Mouse (Mus musculus): ENCODE results near the gene Cdk5r1.

Cdk5r1 gene

DNA sequence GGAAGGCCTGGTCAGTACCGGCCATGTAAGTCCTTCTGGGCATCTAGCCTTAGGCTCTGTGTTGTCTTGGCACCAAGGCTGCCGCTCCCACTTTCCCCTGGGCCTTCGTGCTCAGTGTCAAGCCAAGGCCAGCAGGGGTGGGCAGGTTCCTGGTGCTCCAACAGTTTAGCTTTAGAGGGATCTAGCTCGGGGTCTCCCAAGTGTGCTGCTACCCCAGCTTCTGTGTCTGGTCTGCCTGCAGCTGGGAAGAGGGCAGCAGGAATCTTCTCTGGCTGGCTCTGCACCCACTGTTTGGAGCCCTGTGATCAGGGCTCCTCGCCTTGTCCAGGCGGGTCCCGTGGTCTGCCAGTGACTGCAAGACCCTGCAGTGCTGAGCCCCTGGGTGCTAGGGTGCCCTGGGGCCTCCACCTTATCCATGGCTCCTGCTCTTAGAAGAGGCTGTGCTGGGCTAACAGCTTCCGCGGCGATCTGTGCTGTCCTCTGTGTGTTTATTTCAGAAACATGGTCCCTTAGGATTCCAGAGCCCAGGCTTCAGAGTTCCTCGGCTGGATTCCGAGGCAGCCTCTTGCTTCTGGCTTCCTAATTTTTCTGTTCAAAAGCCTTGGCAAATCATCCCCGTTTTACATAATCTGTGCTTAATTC is 4.7 kb downstream of the Cdk5r1 start:
- no peak for DNase-seq (ENCODE audit: low spot score)

DNA sequence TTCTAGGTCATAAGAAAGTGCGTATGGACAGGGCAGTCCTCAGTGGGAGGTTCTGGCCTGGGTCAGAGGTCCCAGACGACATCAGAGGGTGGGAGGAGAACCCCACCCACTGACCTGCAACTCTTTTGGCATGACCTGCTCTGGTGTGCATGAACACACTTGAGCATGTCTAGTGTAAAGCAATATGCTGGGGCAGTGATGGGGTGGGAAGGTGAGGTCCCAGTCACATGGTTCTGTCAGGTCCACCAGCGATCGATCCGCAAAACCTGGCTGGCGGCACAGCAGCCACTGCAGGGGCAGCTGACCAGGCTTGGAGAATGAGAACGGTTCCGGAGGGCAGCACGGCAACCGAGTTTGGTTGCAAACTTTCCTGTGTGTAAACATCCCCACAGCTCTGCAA is 5.5 kb downstream of the Cdk5r1 start:
- no peak for DNase-seq (ENCODE audit: low spot score)

DNA sequence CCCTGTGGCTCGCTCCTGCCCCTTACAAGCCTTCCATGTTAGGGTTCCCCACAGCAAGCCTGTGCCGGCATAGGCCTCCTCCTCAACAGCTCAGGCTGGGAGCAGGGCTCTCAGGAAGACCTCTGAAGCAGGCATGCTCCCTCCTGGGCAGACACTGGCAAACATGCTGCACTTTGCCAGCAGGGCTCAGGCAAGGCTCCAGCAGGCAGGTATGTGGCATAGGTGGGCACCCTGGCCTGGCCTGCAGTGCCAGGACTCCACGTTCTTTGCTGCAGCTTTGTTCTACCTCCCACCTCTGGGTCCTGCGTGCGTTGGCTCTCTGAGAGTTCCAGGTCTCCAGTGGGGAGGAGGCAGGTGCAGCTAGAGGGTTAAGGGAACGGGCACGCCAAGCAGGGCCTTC is 6.1 kb downstream of the Cdk5r1 start:
- no peak for DNase-seq (ENCODE audit: low spot score)

DNA sequence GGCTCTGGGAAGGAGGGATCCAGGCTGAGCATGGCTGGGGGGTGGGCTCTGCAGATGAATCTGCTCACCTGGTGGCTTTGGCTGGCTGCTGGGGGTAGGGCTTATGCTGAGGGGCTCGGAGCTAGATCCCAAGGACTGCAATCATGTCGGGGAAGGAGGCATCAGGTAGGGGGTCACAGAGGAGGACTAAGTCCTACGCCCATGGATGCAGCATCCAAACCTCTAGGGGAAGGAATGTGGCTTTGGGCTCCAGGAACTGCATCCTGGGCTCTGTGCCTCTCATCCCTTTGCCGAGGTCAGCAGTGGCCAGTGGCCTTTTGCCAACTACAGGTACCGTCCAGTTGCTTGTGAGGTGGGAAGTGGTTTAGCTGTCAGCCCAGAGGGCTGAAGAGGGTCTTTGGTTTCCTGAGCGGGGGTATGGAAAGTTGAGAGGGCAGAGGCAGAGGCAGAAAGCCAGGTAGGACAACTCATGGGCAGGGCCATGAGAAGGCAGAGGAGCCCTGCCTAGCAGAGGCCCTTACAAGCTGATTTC is 6.8 kb downstream of the Cdk5r1 start:
- no peak for DNase-seq (ENCODE audit: low spot score)

DNA sequence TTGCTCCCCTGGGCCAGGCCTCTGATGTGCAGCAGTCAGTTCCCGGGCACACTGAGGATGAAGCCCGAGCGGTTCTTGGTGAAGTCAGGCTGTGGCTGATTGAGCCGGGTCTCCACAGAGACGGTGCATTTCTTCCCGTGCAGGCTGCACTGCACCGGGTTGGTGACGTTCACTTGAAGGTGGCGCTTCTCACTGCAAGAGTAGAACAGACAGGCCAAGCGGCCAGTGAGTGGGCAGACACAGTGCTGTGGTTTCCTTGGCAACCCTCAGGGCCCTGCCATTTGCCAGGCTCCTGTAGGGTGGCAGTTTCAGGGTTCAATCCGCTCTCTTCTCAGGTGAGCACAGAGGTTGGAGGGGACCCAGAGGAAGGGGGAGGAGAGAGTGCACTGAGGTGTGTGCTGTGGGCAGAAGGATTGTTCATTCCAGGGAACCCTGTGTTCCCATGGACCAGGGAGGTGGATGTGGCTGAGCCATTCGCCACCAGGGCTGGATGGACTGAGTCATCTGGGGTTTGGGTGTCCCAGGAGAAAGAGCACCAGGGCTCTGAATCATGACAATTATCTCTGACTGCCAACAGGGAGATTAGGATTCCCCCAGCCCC is 7.5 kb downstream of the Cdk5r1 start:
- no peak for DNase-seq (ENCODE audit: low spot score)

DNA sequence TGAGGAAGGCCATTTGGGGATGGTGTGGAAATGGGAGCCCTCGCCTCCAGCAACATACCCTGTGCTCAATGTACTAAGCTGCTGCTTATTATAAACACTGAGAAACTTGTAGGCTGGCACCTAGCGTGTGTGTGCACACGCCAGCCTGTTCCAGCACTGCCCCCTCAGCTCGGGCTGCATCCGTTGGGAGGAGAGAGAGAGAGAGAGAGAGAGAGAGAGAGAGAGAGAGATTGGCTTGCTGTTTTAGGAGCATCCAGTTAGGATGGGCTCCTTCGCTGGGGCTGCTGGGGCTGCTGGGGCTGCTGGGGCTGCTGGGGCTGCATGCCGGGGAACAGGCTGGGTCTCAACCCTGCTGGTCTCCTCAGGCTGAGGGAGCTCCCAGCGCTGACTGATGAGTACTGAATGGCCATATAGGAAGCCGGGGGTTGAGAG is 8.3 kb downstream of the Cdk5r1 start:
- DNase-seq (ENCODE audit: low spot score), result no peak

DNA sequence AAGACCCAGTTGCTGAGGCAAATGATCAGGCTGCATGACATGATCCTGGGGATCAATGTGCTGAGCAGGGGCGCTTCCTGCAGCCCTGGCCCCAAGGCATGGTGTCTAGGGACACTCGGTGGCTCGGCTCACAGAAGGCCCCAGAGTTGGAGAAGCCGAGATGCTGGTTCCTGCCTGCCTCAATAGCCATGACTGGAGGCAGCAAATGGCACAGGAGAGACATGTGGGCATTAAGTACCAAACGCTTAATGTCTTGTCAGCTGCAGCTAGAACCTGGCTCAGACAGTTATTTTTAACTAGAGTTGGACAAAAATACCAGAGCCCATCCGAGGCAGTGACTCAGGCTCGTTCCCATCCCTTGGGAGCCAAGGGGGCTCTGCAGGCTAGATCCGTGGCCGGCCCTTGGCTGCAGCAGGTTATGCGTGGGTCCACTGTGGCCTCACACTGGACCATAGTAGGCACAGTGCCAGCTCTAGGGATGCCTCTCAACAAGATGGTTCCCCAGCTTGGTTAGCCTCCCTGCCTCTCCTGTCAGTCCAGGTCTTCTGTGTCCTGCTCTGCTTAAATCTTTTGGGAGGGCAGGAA is 8.9 kb downstream of the Cdk5r1 start:
- no peak for DNase-seq (ENCODE audit: low spot score)

DNA sequence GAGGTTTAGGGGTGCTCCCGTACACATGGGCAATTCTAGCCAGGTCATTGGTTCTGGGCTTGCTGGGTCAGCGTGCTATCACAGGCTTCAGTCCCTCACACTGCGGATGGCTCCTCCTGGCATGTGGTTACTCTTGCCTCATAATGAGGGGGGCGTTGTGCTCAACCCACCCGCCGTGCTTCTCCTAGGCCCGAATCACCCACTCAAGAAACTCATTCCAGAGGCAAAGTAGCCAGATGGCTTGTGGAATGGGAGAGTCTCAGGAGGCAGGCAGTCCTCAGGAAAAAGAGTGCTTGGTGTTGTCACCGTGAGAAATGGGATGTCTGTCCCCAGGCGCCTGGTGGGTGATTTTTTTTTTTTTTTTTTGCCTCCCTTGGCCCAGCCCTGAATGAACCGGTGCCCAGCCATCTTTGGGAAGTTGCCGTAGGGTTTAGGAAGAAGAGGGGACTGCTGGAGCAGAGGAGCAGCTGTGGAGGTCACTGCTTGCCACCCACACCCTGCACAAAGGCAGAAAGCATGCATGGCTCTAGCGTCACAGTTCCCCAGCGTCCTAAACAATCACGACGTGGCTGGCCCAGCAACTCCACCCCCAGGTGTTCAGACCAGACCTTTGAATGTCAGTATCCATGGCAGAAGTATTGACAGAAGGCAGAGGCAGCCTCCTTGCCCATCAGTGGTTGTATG is 11.2 kb downstream of the Cdk5r1 start:
- no peak for DNase-seq (ENCODE audit: low spot score)

DNA sequence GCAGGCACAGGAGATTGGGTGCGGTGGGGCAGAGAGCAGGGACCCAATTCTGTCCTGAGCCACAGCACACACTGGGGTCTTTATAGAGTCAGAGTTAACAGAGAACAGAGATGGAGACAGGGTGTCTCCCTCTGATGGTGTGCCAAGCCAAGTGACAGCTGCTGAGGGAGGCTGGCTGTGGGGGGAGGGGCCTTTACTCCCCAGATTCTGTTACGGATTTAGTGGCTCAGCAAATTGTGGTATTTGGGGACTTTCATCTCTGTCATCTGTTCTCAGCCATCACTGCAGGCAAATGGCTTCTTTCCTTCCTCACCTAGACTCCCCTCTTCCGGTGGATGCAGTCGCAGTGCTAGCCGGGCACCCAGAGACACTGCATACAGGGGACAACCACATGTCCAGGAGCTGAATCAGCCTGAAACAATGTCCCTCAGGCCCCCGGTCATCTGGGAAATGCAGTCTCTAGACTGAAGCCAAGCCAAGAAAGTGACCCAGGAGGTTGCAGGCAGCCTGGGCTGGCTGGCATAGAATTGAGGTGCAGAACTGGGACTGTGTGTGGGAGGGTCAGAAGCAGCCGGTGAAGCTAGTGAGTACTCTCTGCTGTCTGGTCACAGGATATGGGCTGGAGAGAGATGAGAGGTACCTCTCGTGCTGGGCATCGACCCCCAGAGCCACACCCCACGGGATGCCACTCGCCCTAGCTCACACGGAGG is 12.5 kb downstream of the Cdk5r1 start:
- DNase-seq (ENCODE audit: low spot score), result no peak

DNA sequence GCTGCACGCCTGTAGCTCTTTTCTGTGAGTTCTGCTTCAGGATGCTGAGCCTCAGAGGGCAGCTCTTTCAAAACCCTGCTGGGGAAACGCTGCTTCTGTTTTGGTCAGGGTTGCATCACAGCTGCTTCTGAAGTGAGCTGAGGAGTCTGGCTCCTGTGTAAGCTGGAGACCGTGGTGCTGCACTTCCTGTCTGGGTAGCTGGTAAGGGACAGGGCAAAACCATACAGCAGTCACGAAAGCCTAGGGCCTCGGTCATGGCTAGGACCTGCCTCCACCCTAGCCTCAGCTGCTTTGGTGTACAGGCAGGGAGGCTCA is 13.0 kb downstream of the Cdk5r1 start:
- DNase-seq (ENCODE audit: low spot score), result no peak

DNA sequence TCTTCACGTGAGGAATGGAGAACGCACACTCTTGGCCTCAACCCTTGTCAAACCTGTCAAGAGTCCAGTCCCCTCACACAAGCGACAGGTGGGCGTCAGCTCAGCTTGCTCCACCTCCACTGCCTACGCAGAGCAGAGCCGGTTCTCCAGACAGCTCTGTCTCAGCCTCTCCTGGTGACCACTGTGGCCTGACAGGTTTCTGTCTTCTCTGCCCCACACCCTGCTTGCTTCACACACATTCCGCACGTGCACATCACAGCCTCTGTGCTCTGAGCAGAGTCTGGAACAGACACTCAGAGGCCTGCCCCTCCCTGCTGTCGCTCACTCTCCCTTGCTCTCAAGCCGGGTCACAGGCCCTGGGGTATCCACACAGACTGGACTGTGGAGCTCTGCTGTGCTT is 14.0 kb downstream of the Cdk5r1 start:
- DNase-seq (ENCODE audit: low spot score), result no peak

DNA sequence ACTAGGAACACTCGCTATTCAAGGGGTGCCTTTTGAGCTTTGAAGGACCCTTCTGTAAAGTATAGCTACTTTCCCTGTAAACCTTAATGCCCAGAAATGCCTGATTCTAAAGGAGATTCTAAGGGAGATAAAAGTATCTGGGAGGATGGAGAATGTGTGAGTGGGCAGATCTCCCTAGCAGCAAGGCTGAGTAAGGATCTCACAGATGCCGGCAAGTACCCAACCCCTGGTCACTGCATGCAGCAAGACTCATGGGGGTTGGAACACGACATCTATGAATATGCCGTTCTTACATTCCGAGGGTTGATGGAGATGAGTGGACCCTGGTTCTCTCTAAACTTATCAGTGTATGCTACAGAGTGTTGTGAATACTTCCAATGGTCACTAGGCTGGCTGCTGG is 16.4 kb downstream of the Cdk5r1 start:
- no peak for DNase-seq (ENCODE audit: low spot score)

DNA sequence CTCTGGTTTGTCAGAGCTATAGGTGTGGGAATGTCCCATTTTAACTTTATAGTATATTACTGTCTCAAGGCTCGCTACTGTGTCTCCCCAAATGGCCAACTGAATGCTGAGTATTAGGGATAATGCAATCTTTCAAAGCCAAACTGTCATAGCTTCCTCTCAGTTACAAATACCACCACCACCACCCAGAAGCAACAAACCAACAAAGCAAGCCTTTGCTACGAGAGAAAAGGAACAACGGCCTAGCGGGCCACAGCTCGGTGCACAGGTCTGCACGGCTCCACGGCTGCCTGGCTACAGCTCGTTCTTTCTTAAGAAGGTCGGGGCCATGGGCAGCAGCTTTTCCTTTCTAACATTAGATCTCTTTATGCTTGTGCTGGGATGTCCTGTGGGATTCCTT is 18.0 kb downstream of the Cdk5r1 start:
- DNase-seq (ENCODE audit: low spot score), result no peak

DNA sequence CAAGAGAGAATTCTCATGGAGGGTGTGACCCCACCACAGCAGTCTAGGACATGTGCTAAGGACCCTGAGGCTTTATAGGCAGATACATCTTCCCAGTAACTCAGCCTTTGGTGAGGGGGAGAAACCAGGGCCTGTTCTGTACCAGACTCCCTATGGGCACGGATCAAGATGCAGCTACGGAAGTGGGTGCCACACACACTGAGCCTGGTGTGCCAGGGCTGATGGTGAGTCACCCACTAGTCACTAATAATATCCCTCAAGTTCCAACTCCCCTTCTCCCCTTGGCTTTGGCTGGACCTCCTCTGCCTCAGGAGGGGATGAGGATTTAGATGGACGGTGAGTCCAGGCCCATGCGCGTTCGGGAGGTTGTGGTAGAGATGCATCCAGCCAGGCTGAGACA is 19.1 kb downstream of the Cdk5r1 start:
- no peak for DNase-seq (ENCODE audit: low spot score)

DNA sequence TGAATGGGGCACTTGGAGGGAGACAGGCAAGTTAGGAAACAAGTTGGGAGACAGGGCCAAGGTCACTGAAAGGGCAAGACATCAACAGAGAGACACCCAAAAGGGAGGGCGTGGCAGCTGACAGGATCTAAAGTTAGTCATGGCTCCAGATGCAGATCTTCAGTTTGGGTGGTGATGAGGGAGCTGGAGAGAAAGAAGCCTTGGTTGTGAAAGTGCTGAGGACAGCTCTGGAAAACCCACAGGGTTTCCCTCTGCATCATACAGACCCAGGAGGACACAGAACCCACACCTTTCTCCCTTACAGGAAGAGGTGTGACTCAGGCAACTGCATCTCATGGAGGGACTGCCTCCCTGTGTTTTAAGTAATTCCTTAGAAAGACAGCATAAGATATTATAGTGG is 19.8 kb downstream of the Cdk5r1 start:
- no peak for DNase-seq (ENCODE audit: low spot score)

DNA sequence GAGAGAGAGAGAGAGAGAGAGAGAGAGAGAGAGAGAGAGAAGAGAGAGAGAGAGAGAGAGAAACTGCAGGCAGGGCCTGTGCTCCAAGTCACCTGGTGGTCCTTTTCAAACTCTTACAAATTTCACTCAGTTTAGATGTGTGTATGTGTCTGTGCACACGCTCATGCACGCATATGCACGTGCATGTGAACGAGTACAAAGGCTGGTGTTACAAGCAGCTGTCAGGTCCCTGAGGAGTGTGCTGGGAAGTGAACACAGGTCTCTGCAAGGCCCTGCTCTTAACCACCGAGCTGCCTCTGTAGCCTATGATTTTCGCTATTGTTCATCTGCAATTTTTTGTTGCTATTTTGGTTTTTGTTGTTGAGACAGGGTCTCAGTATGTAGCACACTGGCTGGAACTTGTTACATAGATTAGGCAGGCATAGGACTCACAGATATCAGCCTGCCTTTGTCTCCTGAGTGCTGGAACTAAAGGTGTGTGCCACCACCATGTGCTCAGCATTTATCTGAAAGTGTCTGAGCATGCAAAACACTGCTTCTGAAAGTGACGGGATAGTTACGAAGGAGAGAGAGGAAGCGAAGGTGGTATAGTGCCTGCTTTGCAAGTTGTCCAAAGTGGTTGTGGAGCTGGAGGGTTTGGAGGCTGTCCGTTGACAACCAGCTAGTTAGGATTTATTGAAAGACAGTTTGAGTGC is 20.5 kb downstream of the Cdk5r1 start:
- DNase-seq (ENCODE audit: low spot score), result no peak

DNA sequence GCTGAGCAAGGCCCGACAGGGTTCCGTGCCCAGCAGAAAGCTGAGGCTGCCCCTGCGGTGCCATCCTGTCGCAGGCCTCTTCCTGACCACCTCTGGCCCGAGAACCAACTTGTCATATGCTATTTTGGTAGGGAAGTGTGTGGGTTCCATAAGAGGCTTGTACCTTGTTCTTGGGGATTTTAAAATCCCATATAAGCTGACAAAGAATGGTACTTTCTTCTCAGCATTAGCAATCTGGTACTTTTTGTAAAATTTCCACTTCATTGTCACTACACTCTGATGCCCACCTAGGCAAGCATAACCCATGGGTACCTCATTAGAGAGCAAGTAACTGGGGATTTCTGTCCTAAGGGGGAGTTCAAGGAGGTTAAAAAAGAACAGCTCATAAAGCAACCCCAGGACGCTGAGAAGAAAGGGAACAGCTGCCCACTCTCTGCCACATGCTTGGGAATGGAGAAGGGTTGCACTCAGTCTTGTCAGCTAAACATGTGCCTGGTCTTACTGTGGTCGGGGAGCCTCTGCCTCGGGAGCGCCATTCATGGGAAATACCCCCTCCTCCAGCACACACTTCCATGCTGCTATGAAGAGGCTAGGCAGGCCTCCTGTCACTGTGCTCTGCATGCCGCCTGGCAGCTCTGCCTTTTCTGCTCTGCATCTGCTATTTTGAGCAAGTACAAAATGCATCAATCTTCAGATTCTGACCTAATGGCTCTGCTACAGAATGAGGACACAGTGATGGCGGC is 21.7 kb downstream of the Cdk5r1 start:
- DNase-seq (ENCODE audit: low spot score), result no peak

DNA sequence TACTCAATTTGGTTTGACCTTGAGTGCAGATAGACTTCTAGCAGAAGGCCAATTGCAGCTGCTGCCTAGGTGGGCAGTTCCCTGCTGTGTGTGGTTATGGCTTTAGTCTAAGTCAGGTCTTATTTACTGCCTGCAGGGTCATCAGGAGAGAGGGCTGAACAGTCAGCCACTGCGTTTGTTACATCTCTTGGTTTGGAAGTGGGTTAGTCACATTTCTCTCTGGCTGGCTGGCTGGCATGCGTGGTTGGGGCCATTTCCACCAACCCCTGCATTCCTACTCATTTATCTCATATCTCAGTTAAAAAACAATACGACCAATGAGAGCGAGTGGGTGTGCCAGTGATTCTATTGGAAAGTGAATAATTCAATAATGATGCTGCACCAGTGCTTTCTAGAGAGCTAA is 22.7 kb downstream of the Cdk5r1 start:
- DNase-seq (ENCODE audit: low spot score), result no peak

DNA sequence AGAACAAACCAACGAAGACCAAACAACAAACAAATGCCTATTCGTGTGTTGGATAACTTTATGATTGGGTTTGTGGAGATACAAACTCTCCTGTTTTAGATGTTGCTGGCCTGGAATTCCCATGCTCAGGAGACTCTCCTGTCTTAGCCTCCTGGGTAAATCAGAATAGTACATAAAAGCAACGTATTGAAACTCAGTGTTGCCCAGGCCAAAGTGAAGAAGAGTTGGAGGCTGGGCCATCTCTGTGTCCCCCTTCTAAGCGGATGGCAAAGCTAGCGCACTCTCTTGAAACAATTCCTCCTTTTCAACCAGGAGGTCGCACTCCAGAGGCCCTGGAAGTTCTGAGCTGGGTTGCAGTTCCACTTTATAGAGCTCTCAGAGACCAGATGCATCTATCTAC is 26.5 kb downstream of the Cdk5r1 start:
- DNase-seq (ENCODE audit: low spot score), result no peak

DNA sequence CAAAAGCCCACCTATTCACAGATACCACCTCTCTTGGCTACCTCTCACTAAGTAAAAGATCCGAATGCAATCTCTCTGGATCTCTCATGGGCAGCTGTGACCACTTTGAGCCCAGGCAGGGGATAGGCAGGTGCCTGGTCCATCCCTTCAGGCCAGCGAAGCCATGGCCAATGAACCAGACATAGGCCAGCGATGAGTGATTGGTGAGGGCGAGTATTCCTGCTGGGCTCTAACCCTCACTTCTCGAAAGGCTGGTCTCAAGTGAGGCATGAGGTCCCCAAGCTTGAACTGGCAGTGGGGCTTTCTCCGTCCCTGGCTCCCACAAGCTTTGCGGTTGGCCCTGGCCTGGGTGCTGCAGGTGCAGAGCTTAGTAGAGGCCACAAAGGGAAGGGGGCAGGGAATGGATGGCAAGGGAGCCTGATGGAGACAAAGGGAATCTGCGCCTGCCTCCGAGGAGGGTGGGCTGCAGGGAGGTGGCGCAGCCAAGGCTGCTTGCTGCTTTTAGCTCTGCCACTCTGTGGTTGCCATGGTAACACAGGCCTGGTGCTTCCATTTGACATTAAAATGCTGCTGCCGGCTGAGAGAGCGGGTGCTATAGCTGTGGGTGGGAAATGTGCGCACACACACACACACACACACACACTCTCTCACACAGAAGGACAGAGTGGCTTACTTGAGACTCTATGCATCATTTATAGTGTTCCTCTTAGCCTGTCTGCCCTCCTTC is 27.1 kb downstream of the Cdk5r1 start:
- DNase-seq (ENCODE audit: low spot score), result no peak
